Mouse (Mus musculus) adrenal gland, adult 8-10 months (tissue): ENCODE results near the gene Vwa8. TPM values are rescaled to one million over a fixed set of nuclear protein-coding genes. Genes with fewer than 3 reads are reported as not detected.

Experiments
- DNase-seq: peaks from one replicate; pipeline ENCODE4 v3.0.0; 2022
- total RNA-seq, 4 experiments: library from RNA; stranded (reverse); gene quantifications; 2 replicates each; pipeline ENCODE4 v1.2.4; 2022

Vwa8 gene
- total RNA-seq, 4 experiments from 2014 or later, result 165 to 179 (median 171) TPM

- DNase-seq, result no peak
These were observed 382.8 kb downstream of the Vwa8 start for GRCm38 (mm10) chr14:79231677-79232076.

GRCm38 (mm10) chr14:79233697-79234096 is 384.8 kb downstream of the Vwa8 start:
- no peak for DNase-seq

DNA sequence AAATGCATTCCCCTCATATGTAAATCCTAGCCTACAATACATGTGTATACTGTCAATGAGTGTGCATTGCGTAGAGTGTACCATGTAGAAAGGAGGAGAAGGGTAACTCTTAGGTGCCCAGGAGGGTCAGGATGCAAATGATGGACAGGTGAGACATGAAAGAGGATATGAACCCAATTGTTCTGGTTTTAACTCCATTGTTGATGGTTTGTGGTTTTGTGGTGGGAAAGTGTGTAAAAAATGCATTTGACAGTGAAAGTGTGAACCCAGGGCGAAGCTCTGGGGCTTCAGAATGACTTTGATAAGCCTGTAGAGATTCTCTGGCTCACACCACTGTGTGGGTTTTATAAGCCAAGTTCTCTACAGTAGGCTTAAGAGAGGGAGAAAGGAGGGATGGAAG is 385.7 kb downstream of the Vwa8 start:
- DNase-seq, result no peak

DNA sequence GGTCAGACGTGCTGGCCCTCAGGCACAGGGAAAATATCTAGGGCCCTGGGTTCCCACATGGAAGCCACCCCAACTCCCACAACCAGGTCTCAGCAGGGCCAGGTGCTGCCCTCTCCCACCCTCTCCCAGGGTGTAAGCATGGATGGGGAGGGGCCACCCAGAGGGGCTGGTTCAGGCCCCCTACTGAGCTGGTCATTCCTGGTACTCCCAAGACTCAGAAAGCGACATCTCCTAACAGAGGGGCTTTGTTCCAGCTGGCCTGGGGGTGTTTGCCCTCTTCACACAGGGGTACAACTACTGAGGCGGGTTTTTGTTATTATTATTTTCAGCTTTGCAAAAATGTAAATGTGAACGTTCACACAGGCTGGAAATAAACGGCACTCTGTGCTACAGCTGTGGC is 386.3 kb downstream of the Vwa8 start:
- no peak for DNase-seq

DNA sequence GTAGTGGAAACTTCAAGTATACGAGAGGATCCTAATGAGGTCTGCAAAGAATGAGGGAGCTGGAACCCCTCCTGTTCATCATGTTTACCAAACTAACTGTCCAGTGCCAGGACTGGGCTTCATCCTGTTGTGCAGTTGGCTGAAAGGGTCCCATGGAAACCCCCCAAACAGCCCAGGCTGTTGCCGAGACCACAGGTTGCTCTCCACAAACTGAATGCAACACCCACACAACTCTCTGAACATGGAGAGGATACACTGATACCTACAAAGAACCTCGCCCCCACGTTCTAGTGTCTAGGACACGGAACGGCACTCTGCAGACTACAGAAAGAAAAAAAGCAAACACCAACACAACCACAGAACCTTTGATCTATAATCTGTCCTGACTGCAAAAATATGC is 387.4 kb downstream of the Vwa8 start:
- DNase-seq, result no peak

GRCm38 (mm10) chr14:79239402-79239801 is 390.6 kb downstream of the Vwa8 start:
- DNase-seq, result no peak

- no peak for DNase-seq
These were observed 392.3 kb downstream of the Vwa8 start for GRCm38 (mm10) chr14:79241057-79241570.

- DNase-seq, result no peak
These were observed 393.0 kb downstream of the Vwa8 start for GRCm38 (mm10) chr14:79241656-79242385.

DNA sequence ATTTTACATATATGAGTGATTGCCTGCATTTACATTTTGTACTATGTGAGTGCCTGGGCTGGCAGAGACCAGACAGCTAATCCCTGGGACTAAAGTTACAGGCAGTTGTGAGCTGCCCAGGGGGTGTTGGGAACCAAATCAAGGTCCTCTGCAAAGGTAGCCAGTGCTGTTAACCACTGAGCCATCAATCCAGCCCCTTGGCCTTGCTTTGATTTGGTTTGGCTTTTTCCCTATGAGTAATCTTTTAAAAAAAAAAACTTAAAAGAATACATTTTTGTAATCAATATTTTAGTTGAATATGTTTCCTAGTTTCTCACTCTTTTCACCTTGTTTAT is 393.5 kb downstream of the Vwa8 start:
- DNase-seq, result peak; percentile 38

DNA sequence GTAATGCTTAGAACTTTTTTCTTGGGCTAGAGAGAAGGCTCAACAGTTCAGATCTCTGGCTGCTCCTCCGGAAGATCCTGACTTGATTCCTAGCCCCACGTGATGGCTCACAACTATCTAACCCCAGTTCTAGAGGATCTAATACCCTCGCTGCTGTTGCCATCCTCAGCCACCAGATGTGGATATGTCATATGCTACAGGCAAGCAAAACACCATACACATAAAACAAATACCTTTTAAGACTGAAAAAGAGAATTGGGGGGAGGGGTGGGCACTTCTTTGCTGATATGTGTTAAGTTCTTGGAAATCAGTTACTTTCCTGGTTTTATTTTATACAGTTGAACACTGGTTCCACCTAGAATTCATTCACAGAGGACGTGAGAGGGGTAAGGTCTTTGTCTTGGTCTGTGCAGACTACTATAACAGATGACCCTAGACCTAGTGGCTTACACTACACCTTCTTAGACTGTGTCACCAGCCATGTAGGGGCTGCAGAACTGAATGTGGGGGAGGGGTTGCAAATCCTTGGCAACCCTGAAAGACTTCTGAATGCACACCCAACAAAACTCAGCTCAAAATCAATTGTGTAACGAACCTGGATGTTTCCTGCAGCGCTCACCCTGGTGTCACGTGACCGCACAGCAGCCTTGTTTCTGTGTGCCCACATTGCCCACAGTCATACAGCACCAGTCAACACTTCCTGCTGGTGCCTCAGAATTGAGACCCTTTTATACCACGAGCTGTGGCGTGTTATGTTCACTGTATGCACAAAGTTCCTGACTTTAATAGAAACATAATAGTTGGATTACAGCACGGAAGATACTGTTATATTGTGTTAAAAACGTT is 394.4 kb downstream of the Vwa8 start:
- DNase-seq, result no peak

DNA sequence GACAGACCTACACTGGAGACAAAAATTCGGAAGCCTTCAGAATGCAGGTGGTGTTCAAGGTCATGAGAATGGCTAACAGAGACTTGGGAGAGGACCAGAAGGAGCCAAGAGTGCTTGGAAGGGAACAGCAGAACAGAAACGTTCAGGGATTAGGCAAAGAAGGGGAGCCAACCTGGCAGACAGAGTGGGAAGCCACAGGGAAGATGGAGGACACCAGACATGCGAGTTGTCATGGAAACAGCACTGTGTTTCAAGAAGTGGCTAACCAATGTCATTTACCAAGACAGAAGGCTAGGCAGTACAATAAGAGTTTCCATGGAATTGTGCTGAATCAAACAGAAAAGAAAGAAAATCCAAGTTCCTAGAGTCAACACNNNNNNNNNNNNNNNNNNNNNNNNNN is 395.7 kb downstream of the Vwa8 start:
- DNase-seq, result no peak

- DNase-seq, result no peak
These were observed 403.0 kb downstream of the Vwa8 start for GRCm38 (mm10) chr14:79251727-79252285.

Other genes starting within 250 kb of the Vwa8 start
- 10 to 100 TPM in 2 of 4 experiments, 1 to 10 TPM in 2; 5.9 to 18.9 (median 10.0) TPM for gene Dgkh, start 116.3 kb upstream of the Vwa8 start, total RNA-seq